ENCODE assay signal across 8 mouse cellular contexts in genomic region chr9:7184172-7184896, GRCm38 (mm10). TPM values are rescaled to one million over a fixed set of nuclear protein-coding genes. Genes with fewer than 3 reads are reported as not detected.
DNase-seq lines count a peak whose midpoint lies in the region; ATAC-seq lines count a peak whose summit lies in the region.

Gene Dync2h1, minus strand, starts transcription at chr9:7184446.
Gene Dcun1d5, plus strand, starts transcription at chr9:7184520.

- ATAC-seq in erythroblast, adult 5-6 weeks (replicated peaks; ENCODE audit: low FRiP score, poor library complexity, severe bottlenecking): peak; percentile 98
- ATAC-seq in kidney, embryonic 15.5 days (replicated peaks; ENCODE audit: low FRiP score): peak; percentile 100
- peak; percentile 96 for ATAC-seq in monocyte, adult 5-6 weeks (replicated peaks; ENCODE audit: insufficient number of reproducible peaks, low FRiP score, low TSS enrichment, poor library complexity, severe bottlenecking)

- H3K4me2 ChIP-seq in kidney, embryonic 15.5 days: peak within 1 kb of the TSS; percentile 72

- H3K27ac ChIP-seq in heart, embryonic 10.5 days: peak within 1 kb of the TSS; percentile 95
- peak within 1 kb of the TSS; percentile 96 for H3K27ac ChIP-seq in kidney, embryonic 15.5 days

- peak within 1 kb of the TSS; percentile 91 for H3K9ac ChIP-seq in kidney, embryonic 15.5 days

- H3K27me3 ChIP-seq in heart, embryonic 10.5 days (ENCODE audit: insufficient read depth, poor library complexity, severe bottlenecking): no peaks in the 10 kb centered on the region
- H3K27me3 ChIP-seq in kidney, embryonic 15.5 days: no peaks in the 10 kb centered on the region

- H3K4me1 ChIP-seq in heart, embryonic 10.5 days: peaks cover 6% of the 10 kb centered on the region; the same call in 1 of the 2 replicates
- H3K4me1 ChIP-seq in kidney, embryonic 15.5 days: peaks cover 15% of the 10 kb centered on the region

- peak within 1 kb of the TSS; percentile 92 for H3K4me3 ChIP-seq in heart, embryonic 10.5 days
- peak within 1 kb of the TSS; percentile 95 for H3K4me3 ChIP-seq in kidney, embryonic 15.5 days (replicated peaks)

- WGBS in heart, embryonic 10.5 days: under 1% methylated on average over 62 of the region's 62 CpGs
- under 1% methylated on average over 62 of the region's 62 CpGs for WGBS in kidney, embryonic 15.5 days

- peaks cover 8% of the 10 kb centered on the region; the same call in 1 of the 2 replicates for H3K36me3 ChIP-seq in heart, embryonic 10.5 days
- H3K36me3 ChIP-seq in kidney, embryonic 15.5 days: peaks cover 16% of the 10 kb centered on the region; the same call in 1 of the 2 replicates

- DNase-seq in B cell, adult 2 months: peak; percentile 91 to 93
- peak; percentile 98 for DNase-seq in brain, adult 2 months (ENCODE audit: low read depth, low spot score)
- DNase-seq in heart, embryonic 10.5 days (ENCODE audit: low spot score): peak; percentile 96
- peak; percentile 92 for DNase-seq in liver
- DNase-seq in spleen, postnatal 4 days (ENCODE audit: low spot score in 2 of 2): peak; percentile 87 to 93

- H3K9me3 ChIP-seq in heart, embryonic 10.5 days: no peaks in the 10 kb centered on the region
- no peaks in the 10 kb centered on the region for H3K9me3 ChIP-seq in kidney, embryonic 15.5 days (replicated peaks)

RNA-seq across cellular contexts. Expression of gene Dync2h1, which starts in this region (rescaled TPM):
- 3.1 TPM in 2 replicates for total RNA-seq in erythroblast, adult 5-6 weeks (2015; ENCODE audit: low replicate concordance)
- 2.1 and 3.8 TPM in 2 replicates for total RNA-seq in erythroblast, adult 5-6 weeks (2017; ENCODE audit: low replicate concordance)
- polyA plus RNA-seq in heart, embryonic 10.5 days (2016; fragmentation: Nextera tagmentation; extraction: Ambion mirVana): 6.7 and 8.7 TPM in 2 replicates
- 22.0 and 23.2 TPM in 2 replicates for polyA plus RNA-seq in kidney, embryonic 15.5 days (2015; fragmentation: Nextera tagmentation; extraction: Ambion mirVana)
- total RNA-seq in monocyte, adult 5-6 weeks (2017): 2.1 to 7.9 TPM (median 2.5 TPM) in 3 replicates

RNA-seq across cellular contexts. Expression of gene Dcun1d5, which starts in this region (rescaled TPM):
- total RNA-seq in erythroblast, adult 5-6 weeks (2015; ENCODE audit: low replicate concordance): 20.3 and 20.9 TPM in 2 replicates
- 28.1 and 39.7 TPM in 2 replicates for total RNA-seq in erythroblast, adult 5-6 weeks (2017; ENCODE audit: low replicate concordance)
- polyA plus RNA-seq in heart, embryonic 10.5 days (2016; fragmentation: Nextera tagmentation; extraction: Ambion mirVana): 86.6 and 108 TPM in 2 replicates
- 126 and 132 TPM in 2 replicates for polyA plus RNA-seq in kidney, embryonic 15.5 days (2015; fragmentation: Nextera tagmentation; extraction: Ambion mirVana)
- total RNA-seq in monocyte, adult 5-6 weeks (2017): 78.7 to 98.4 TPM (median 97.1 TPM) in 3 replicates

Comparison
In these comparisons a context has a peak if more than half of its experiments do, and no peak if none do; other contexts are left out.
1. Peak in every context shown above with its lines: DNase-seq, ATAC-seq, H3K4me3 ChIP-seq and H3K27ac ChIP-seq.